Mouse (Mus musculus): Measurements from ENCODE around the gene Tmem177.

GRCm38 (mm10) chr1:119865311-119865710 is 47.7 kb downstream of the Tmem177 start:
- TF ChIP-seq TCF12 (IDR thresholded peaks at IDR 0.05; ENCODE audit: low read depth, low read length) (no peak), POLR2A (IDR thresholded peaks at IDR 0.05; ENCODE audit: low read depth, low read length) (no peak), CTCF (conservative IDR thresholded peaks at IDR 0.05 in 1 of 2, IDR thresholded peaks at IDR 0.05 in 1 of 2; ENCODE audit: low read depth in 2 of 2, low read length in 2 of 2) (no peak), RAD21 (IDR thresholded peaks at IDR 0.05; ENCODE audit: low read depth, low read length) (no peak), GABPA (IDR thresholded peaks at IDR 0.05; ENCODE audit: insufficient replicate concordance, low read depth, low read length) (no peak), ZNF384 (IDR thresholded peaks at IDR 0.05; ENCODE audit: low read depth, low read length) (no peak)

Data from CH12.LX (cell line).